Mouse (Mus musculus): ENCODE results near the gene Rexo4. TPM values are rescaled to one million over a fixed set of nuclear protein-coding genes. Genes with fewer than 3 reads are reported as not detected.

Rexo4 gene
- polyA plus RNA-seq, 1 experiment from 2014 or later, result 50.6 TPM

GRCm38 (mm10) chr2:26956811-26957487, 7.2 kb downstream of the Rexo4 start:
- WGBS, result 95% methylated on average over 12 of the region's 12 CpGs
- Histone ChIP-seq H3K9me3 (replicated peaks; ENCODE audit: control insufficient read depth, low read length) (no peaks in the 10 kb centered on the region), H3K27ac (replicated peaks; ENCODE audit: low read depth, low read length) (no peak overlapping the region), H3K4me1 (ENCODE audit: control insufficient read depth, insufficient read depth, low read length) (no peaks in the 10 kb centered on the region), H3K4me2 (ENCODE audit: low read depth, low read length) (no peak overlapping the region), H3K27me3 (ENCODE audit: control insufficient read depth, insufficient read depth, low read length) (no peaks in the 10 kb centered on the region), H3K4me3 (ENCODE audit: low read depth, low read length) (no peak overlapping the region), H3K36me3 (replicated peaks; ENCODE audit: control insufficient read depth, insufficient read depth, low read depth, low read length) (peaks cover 7% of the 10 kb centered on the region), H3K9ac (replicated peaks; ENCODE audit: low read length) (no peak overlapping the region)
- DNase-seq (ENCODE audit: low spot score) (no peak), ATAC-seq (replicated peaks; ENCODE audit: insufficient number of reproducible peaks, low FRiP score, low TSS enrichment, low read depth) (no peak)

GRCm38 (mm10) chr2:26954735-26955395, 9.3 kb downstream of the Rexo4 start:
- H3K36me3 ChIP-seq (replicated peaks; ENCODE audit: control insufficient read depth, insufficient read depth, low read depth, low read length), result peaks cover 7% of the 10 kb centered on the region
- H3K27ac ChIP-seq (replicated peaks; ENCODE audit: low read depth, low read length), result no peak overlapping the region
- ATAC-seq (replicated peaks; ENCODE audit: insufficient number of reproducible peaks, low FRiP score, low TSS enrichment, low read depth) (no peak), DNase-seq (ENCODE audit: low spot score) (no peak)
- H3K9me3 ChIP-seq (replicated peaks; ENCODE audit: control insufficient read depth, low read length), result no peaks in the 10 kb centered on the region
- H3K4me2 ChIP-seq (ENCODE audit: low read depth, low read length), result no peak overlapping the region
- H3K4me3 ChIP-seq (ENCODE audit: low read depth, low read length), result no peak overlapping the region
- H3K9ac ChIP-seq (replicated peaks; ENCODE audit: low read length), result no peak overlapping the region
- 95% methylated on average over 2 of the region's 2 CpGs for WGBS
- H3K4me1 ChIP-seq (ENCODE audit: control insufficient read depth, insufficient read depth, low read length), result no peaks in the 10 kb centered on the region
- no peaks in the 10 kb centered on the region for H3K27me3 ChIP-seq (ENCODE audit: control insufficient read depth, insufficient read depth, low read length)

GRCm38 (mm10) chr2:26952866-26953265, 11.3 kb downstream of the Rexo4 start:
- Histone ChIP-seq H3K4me3 (ENCODE audit: low read depth, low read length) (no peak overlapping the region), H3K4me2 (ENCODE audit: low read depth, low read length) (no peak overlapping the region), H3K27ac (replicated peaks; ENCODE audit: low read depth, low read length) (no peak overlapping the region), H3K27me3 (ENCODE audit: control insufficient read depth, insufficient read depth, low read length) (no peaks in the 10 kb centered on the region), H3K9ac (replicated peaks; ENCODE audit: low read length) (no peak overlapping the region), H3K9me3 (replicated peaks; ENCODE audit: control insufficient read depth, low read length) (no peaks in the 10 kb centered on the region), H3K4me1 (ENCODE audit: control insufficient read depth, insufficient read depth, low read length) (no peaks in the 10 kb centered on the region), H3K36me3 (replicated peaks; ENCODE audit: control insufficient read depth, insufficient read depth, low read depth, low read length) (peaks cover 2% of the 10 kb centered on the region)
- no peak for DNase-seq (ENCODE audit: low spot score)
- WGBS, result 81% methylated on average over 8 of the region's 8 CpGs
- no peak for ATAC-seq (replicated peaks; ENCODE audit: insufficient number of reproducible peaks, low FRiP score, low TSS enrichment, low read depth)

GRCm38 (mm10) chr2:26952193-26952592, 12.0 kb downstream of the Rexo4 start:
- Histone ChIP-seq H3K4me2 (ENCODE audit: low read depth, low read length) (no peak overlapping the region), H3K27ac (replicated peaks; ENCODE audit: low read depth, low read length) (no peak overlapping the region), H3K4me3 (ENCODE audit: low read depth, low read length) (no peak overlapping the region), H3K27me3 (ENCODE audit: control insufficient read depth, insufficient read depth, low read length) (no peaks in the 10 kb centered on the region), H3K36me3 (replicated peaks; ENCODE audit: control insufficient read depth, insufficient read depth, low read depth, low read length) (peaks cover 2% of the 10 kb centered on the region), H3K9me3 (replicated peaks; ENCODE audit: control insufficient read depth, low read length) (no peaks in the 10 kb centered on the region), H3K4me1 (ENCODE audit: control insufficient read depth, insufficient read depth, low read length) (no peaks in the 10 kb centered on the region), H3K9ac (replicated peaks; ENCODE audit: low read length) (no peak overlapping the region)
- DNase-seq (ENCODE audit: low spot score) (no peak), ATAC-seq (replicated peaks; ENCODE audit: insufficient number of reproducible peaks, low FRiP score, low TSS enrichment, low read depth) (no peak)
- 88% methylated on average over 4 of the region's 4 CpGs for WGBS

DNA sequence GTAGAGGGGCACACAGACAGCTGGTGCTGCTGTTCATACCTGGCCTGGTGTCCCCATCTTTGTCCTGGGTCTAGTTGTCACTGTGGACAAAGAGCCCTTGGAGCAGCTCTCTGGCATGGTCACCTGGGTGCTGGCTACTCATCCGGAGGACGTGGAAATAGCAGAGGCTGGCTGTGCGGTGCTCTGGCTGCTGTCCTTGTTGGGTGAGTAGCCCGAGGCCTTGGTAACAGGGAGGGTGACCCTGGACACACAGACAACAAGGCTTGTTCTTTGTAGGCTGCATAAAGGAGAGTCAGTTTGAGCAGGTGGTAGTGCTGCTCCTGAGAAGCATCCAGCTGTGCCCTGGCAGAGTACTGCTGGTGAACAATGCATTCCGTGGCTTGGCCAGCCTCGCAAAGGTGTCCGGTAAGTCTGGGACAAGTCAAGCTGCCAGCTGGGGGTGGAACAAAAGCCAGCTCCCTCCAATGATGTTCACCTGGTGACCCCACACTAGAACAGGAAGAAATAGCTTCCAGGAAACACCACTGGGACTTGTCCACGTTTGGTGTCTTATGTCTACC, 12.8 kb downstream of the Rexo4 start:
- H3K36me3 ChIP-seq (replicated peaks; ENCODE audit: control insufficient read depth, insufficient read depth, low read depth, low read length), result peaks cover 2% of the 10 kb centered on the region
- no peak for ATAC-seq (replicated peaks; ENCODE audit: insufficient number of reproducible peaks, low FRiP score, low TSS enrichment, low read depth)
- H3K4me3 ChIP-seq (ENCODE audit: low read depth, low read length), result no peak overlapping the region
- no peaks in the 10 kb centered on the region for H3K9me3 ChIP-seq (replicated peaks; ENCODE audit: control insufficient read depth, low read length)
- no peak overlapping the region for H3K4me2 ChIP-seq (ENCODE audit: low read depth, low read length)
- H3K4me1 ChIP-seq (ENCODE audit: control insufficient read depth, insufficient read depth, low read length), result no peaks in the 10 kb centered on the region
- 90% methylated on average over 8 of the region's 8 CpGs for WGBS
- no peaks in the 10 kb centered on the region for H3K27me3 ChIP-seq (ENCODE audit: control insufficient read depth, insufficient read depth, low read length)
- no peak overlapping the region for H3K9ac ChIP-seq (replicated peaks; ENCODE audit: low read length)
- DNase-seq (ENCODE audit: low spot score), result no peak
- no peak overlapping the region for H3K27ac ChIP-seq (replicated peaks; ENCODE audit: low read depth, low read length)

DNA sequence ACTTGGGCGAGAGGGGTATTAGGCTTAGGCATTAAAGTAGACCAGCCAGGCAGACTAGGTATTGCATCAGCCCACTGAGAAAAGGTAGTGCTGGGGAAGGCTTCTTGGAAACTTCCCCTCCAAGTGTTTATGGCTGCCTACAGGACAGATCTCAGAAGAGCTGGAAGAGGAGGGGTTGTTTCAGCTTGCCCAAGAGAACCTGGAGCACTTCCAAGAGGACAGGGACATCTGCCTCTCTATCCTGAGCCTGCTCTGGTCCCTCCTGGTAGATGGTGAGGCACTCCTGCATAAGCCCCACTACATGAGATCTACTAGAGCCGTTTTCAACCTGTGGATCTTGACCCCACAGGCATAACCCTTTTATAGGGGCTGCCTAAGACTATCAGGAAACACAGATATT, 13.8 kb downstream of the Rexo4 start:
- no peak overlapping the region for H3K9ac ChIP-seq (replicated peaks; ENCODE audit: low read length)
- no peak overlapping the region for H3K4me2 ChIP-seq (ENCODE audit: low read depth, low read length)
- no peaks in the 10 kb centered on the region for H3K27me3 ChIP-seq (ENCODE audit: control insufficient read depth, insufficient read depth, low read length)
- DNase-seq (ENCODE audit: low spot score), result no peak
- H3K36me3 ChIP-seq (replicated peaks; ENCODE audit: control insufficient read depth, insufficient read depth, low read depth, low read length), result peaks cover 2% of the 10 kb centered on the region
- no peak overlapping the region for H3K27ac ChIP-seq (replicated peaks; ENCODE audit: low read depth, low read length)
- H3K4me1 ChIP-seq (ENCODE audit: control insufficient read depth, insufficient read depth, low read length), result no peaks in the 10 kb centered on the region
- H3K9me3 ChIP-seq (replicated peaks; ENCODE audit: control insufficient read depth, low read length), result no peaks in the 10 kb centered on the region
- no peak overlapping the region for H3K4me3 ChIP-seq (ENCODE audit: low read depth, low read length)
- WGBS, result 85% methylated on average over 2 of the region's 2 CpGs
- ATAC-seq (replicated peaks; ENCODE audit: insufficient number of reproducible peaks, low FRiP score, low TSS enrichment, low read depth), result no peak

DNA sequence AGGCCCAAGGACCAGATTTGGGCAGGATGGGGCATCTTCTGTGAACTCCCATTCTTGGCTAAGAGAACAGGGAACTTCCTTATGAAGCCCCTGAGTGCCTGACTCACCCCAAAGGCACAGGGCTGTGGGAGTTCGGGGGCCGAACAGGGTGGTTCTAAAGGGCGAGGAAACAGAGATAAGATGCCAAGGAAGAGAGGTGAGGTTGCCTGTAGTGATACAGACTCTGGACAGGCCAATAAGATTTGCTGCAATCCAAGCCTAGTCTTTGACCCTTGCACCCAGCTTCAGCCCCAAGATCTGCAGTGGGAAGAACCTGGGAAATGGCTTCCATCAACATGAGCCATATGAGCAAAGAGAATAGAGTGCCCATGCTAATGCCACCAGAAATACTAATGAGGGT, 20.9 kb downstream of the Rexo4 start:
- WGBS, result 77% methylated on average over 3 of the region's 3 CpGs
- Histone ChIP-seq H3K27me3 (ENCODE audit: control insufficient read depth, insufficient read depth, low read length) (no peaks in the 10 kb centered on the region), H3K36me3 (replicated peaks; ENCODE audit: control insufficient read depth, insufficient read depth, low read depth, low read length) (no peaks in the 10 kb centered on the region), H3K27ac (replicated peaks; ENCODE audit: low read depth, low read length) (no peak overlapping the region), H3K4me3 (ENCODE audit: low read depth, low read length) (no peak overlapping the region), H3K4me1 (ENCODE audit: control insufficient read depth, insufficient read depth, low read length) (no peaks in the 10 kb centered on the region), H3K9me3 (replicated peaks; ENCODE audit: control insufficient read depth, low read length) (no peaks in the 10 kb centered on the region), H3K9ac (replicated peaks; ENCODE audit: low read length) (no peak overlapping the region), H3K4me2 (ENCODE audit: low read depth, low read length) (no peak overlapping the region)
- DNase-seq (ENCODE audit: low spot score) (no peak), ATAC-seq (replicated peaks; ENCODE audit: insufficient number of reproducible peaks, low FRiP score, low TSS enrichment, low read depth) (no peak)

DNA sequence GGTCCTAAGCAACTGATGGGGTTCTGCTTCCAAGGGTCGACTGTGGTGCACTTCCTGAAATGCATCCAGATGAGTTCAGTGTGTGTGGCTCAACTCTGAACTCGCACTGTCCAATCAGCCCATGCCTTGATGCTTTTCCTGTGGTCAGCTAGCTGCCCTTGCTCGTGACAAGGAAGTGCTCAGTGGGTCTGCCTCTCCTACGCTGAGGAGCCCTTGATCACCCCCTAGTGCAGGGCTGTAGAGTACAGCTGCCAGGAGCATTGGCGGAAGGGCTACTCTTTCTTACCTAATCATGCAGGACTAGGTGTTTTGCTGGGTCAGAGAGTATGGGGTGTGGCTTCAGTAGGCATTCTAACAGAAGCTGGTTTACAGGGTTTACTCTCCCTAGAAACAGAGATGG, 22.6 kb downstream of the Rexo4 start:
- H3K27ac ChIP-seq (replicated peaks; ENCODE audit: low read depth, low read length), result no peak overlapping the region
- H3K9ac ChIP-seq (replicated peaks; ENCODE audit: low read length), result no peak overlapping the region
- H3K4me3 ChIP-seq (ENCODE audit: low read depth, low read length), result no peak overlapping the region
- DNase-seq (ENCODE audit: low spot score), result no peak
- ATAC-seq (replicated peaks; ENCODE audit: insufficient number of reproducible peaks, low FRiP score, low TSS enrichment, low read depth), result no peak
- no peaks in the 10 kb centered on the region for H3K9me3 ChIP-seq (replicated peaks; ENCODE audit: control insufficient read depth, low read length)
- no peaks in the 10 kb centered on the region for H3K27me3 ChIP-seq (ENCODE audit: control insufficient read depth, insufficient read depth, low read length)
- no peak overlapping the region for H3K4me2 ChIP-seq (ENCODE audit: low read depth, low read length)
- WGBS, result 37% methylated on average over 5 of the region's 5 CpGs
- H3K4me1 ChIP-seq (ENCODE audit: control insufficient read depth, insufficient read depth, low read length), result no peaks in the 10 kb centered on the region
- H3K36me3 ChIP-seq (replicated peaks; ENCODE audit: control insufficient read depth, insufficient read depth, low read depth, low read length), result no peaks in the 10 kb centered on the region
